Comparison of ENCODE assay signal across 14 mouse cellular contexts in genomic region chr6:77462737-77463136, GRCm38 (mm10).
DNase-seq lines count a peak whose midpoint lies in the region; ATAC-seq and TF ChIP-seq lines count a peak whose summit lies in the region.
"Had no signal": no experiment of that assay in that cellular context is flagged by ENCODE, and none has a peak within 500 bp of the region (broad histone marks: within the 10 kb centered on the region; RNA-seq: fewer than 3 reads in every experiment).

No protein-coding gene starts in this region.

- no peak for TF ChIP-seq EP300 in lung, postnatal 0 days (IDR thresholded peaks at IDR 0.05)

- no peaks in the 10 kb centered on the region for H3K9me3 ChIP-seq in hindbrain, postnatal 0 days (ENCODE audit: low read length)
- H3K9me3 ChIP-seq in hindbrain, embryonic 13.5 days: no peaks in the 10 kb centered on the region
- H3K9me3 ChIP-seq in lung, postnatal 0 days (ENCODE audit: low read length): no peaks in the 10 kb centered on the region
- H3K9me3 ChIP-seq in neural tube, embryonic 15.5 days (replicated peaks): no peaks in the 10 kb centered on the region
- H3K9me3 ChIP-seq: embryonic facial prominence, embryonic 13.5 days; limb, embryonic 15.5 days; neural tube, embryonic 12.5 days had no signal

- DNase-seq in adrenal gland, adult 8-10 months: peak; percentile 13
- no peak for DNase-seq in adrenal gland, postnatal 4 days (ENCODE audit: low spot score in 2 of 2)
- DNase-seq in hindbrain, postnatal 0 days (ENCODE audit: low spot score): peak; percentile 14
- peak; percentile 3 for DNase-seq in lung, postnatal 10 days
- DNase-seq in lung, postnatal 0 days (ENCODE audit: low spot score): no peak
- peak; percentile 4 for DNase-seq in skeletal muscle tissue, adult 2 months (ENCODE audit: low read depth, low spot score)
- DNase-seq: cerebellum, adult 9-11 months had no signal

- TF ChIP-seq CTCF in hindbrain, postnatal 0 days (IDR thresholded peaks at IDR 0.05; ENCODE audit: low read depth): no peak
- no peak for TF ChIP-seq CTCF in lung, postnatal 0 days (IDR thresholded peaks at IDR 0.05)

- no peak for ATAC-seq in hindbrain, postnatal 0 days
- no peak for ATAC-seq in hindbrain, embryonic 13.5 days (ENCODE audit: low FRiP score)
- no peak for ATAC-seq in lung, postnatal 0 days
- no peak for ATAC-seq in neural tube, embryonic 15.5 days (ENCODE audit: low FRiP score)
- ATAC-seq: midbrain, embryonic 16.5 days had no signal

- H3K4me1 ChIP-seq in hindbrain, postnatal 0 days (ENCODE audit: insufficient read depth, low read length): no peaks in the 10 kb centered on the region
- peaks cover 6% of the 10 kb centered on the region; the same call in 1 of the 2 replicates for H3K4me1 ChIP-seq in hindbrain, embryonic 13.5 days (replicated peaks)
- no peaks in the 10 kb centered on the region for H3K4me1 ChIP-seq in lung, postnatal 0 days (ENCODE audit: insufficient read depth, low read depth, low read length)
- no peaks in the 10 kb centered on the region for H3K4me1 ChIP-seq in neural tube, embryonic 15.5 days
- H3K4me1 ChIP-seq: embryonic facial prominence, embryonic 13.5 days; limb, embryonic 15.5 days; neural tube, embryonic 12.5 days had no signal

- no peak overlapping the region for H3K9ac ChIP-seq in hindbrain, postnatal 0 days (replicated peaks; ENCODE audit: low read length)
- H3K9ac ChIP-seq in hindbrain, embryonic 13.5 days: no peak overlapping the region
- H3K9ac ChIP-seq in lung, postnatal 0 days (replicated peaks; ENCODE audit: low read depth): no peak overlapping the region
- H3K9ac ChIP-seq in neural tube, embryonic 15.5 days (replicated peaks): no peak overlapping the region
- H3K9ac ChIP-seq: embryonic facial prominence, embryonic 13.5 days; limb, embryonic 15.5 days; neural tube, embryonic 12.5 days had no signal

- WGBS in hindbrain, postnatal 0 days: 24% methylated on average over 1 of the region's 1 CpGs
- 44% methylated on average over 1 of the region's 1 CpGs for WGBS in hindbrain, embryonic 13.5 days
- WGBS in lung, postnatal 0 days: 38% methylated on average over 1 of the region's 1 CpGs
- 10% methylated on average over 1 of the region's 1 CpGs for WGBS in neural tube, embryonic 15.5 days

- H3K27me3 ChIP-seq in hindbrain, postnatal 0 days (ENCODE audit: insufficient read depth, low read length): no peaks in the 10 kb centered on the region
- H3K27me3 ChIP-seq in hindbrain, embryonic 13.5 days: no peaks in the 10 kb centered on the region
- H3K27me3 ChIP-seq in lung, postnatal 0 days (replicated peaks; ENCODE audit: insufficient read depth, low read length): no peaks in the 10 kb centered on the region
- no peaks in the 10 kb centered on the region for H3K27me3 ChIP-seq in neural tube, embryonic 15.5 days (replicated peaks)
- H3K27me3 ChIP-seq: embryonic facial prominence, embryonic 13.5 days; limb, embryonic 15.5 days; neural tube, embryonic 12.5 days had no signal

- H3K27ac ChIP-seq in hindbrain, postnatal 0 days: no peak overlapping the region
- H3K27ac ChIP-seq in hindbrain, embryonic 13.5 days: no peak overlapping the region
- H3K27ac ChIP-seq in lung, postnatal 0 days (ENCODE audit: low read length): no peak overlapping the region
- H3K27ac ChIP-seq in neural tube, embryonic 15.5 days (replicated peaks): no peak overlapping the region
- H3K27ac ChIP-seq: embryonic facial prominence, embryonic 13.5 days; limb, embryonic 15.5 days; macrophage; neural tube, embryonic 12.5 days had no signal

- H3K36me3 ChIP-seq in hindbrain, postnatal 0 days (ENCODE audit: insufficient read depth, low read length): no peaks in the 10 kb centered on the region
- H3K36me3 ChIP-seq in hindbrain, embryonic 13.5 days: no peaks in the 10 kb centered on the region
- no peaks in the 10 kb centered on the region for H3K36me3 ChIP-seq in lung, postnatal 0 days (ENCODE audit: insufficient read depth, low read length)
- H3K36me3 ChIP-seq in neural tube, embryonic 15.5 days: no peaks in the 10 kb centered on the region
- H3K36me3 ChIP-seq: embryonic facial prominence, embryonic 13.5 days; limb, embryonic 15.5 days; neural tube, embryonic 12.5 days had no signal

- H3K4me2 ChIP-seq in hindbrain, postnatal 0 days (ENCODE audit: low read depth, low read length): no peak overlapping the region
- H3K4me2 ChIP-seq in hindbrain, embryonic 13.5 days: no peak overlapping the region
- no peak overlapping the region for H3K4me2 ChIP-seq in lung, postnatal 0 days (replicated peaks; ENCODE audit: low read depth, low read length)
- H3K4me2 ChIP-seq in neural tube, embryonic 15.5 days: no peak overlapping the region
- H3K4me2 ChIP-seq: embryonic facial prominence, embryonic 13.5 days; limb, embryonic 15.5 days; neural tube, embryonic 12.5 days had no signal

- no peak overlapping the region for H3K4me3 ChIP-seq in hindbrain, postnatal 0 days (ENCODE audit: low read length)
- no peak overlapping the region for H3K4me3 ChIP-seq in hindbrain, embryonic 13.5 days
- H3K4me3 ChIP-seq in lung, postnatal 0 days (ENCODE audit: low read depth, low read length): no peak overlapping the region
- H3K4me3 ChIP-seq in neural tube, embryonic 15.5 days (replicated peaks): no peak overlapping the region
- H3K4me3 ChIP-seq: embryonic facial prominence, embryonic 13.5 days; limb, embryonic 15.5 days; neural tube, embryonic 12.5 days had no signal

Comparison
In these comparisons a context has a peak if more than half of its experiments do, and no peak if none do; other contexts are left out.
1. DNase-seq: peak in adrenal gland, adult 8-10 months (single experiment), hindbrain, postnatal 0 days (single experiment), lung, postnatal 10 days (single experiment) and skeletal muscle tissue, adult 2 months (single experiment); none in adrenal gland, postnatal 4 days (0 of 2) and lung, postnatal 0 days (single experiment).